Mouse (Mus musculus) testis, postnatal 10 days (tissue): Measurements from ENCODE around the gene Tac2.

Source experiments
- DNase-seq: peaks from one replicate; pipeline ENCODE4 v3.0.0; 2021; ENCODE audit warnings: low spot score

Gene Tac2

GRCm38 (mm10) chr10:127755770-127756468 is 31.6 kb downstream of the Tac2 start:
- peak; percentile 45 for DNase-seq

GRCm38 (mm10) chr10:127759181-127760110 is 35.2 kb downstream of the Tac2 start, which contains the start of the genes Rdh1 and Rdh16f1:
Rdh1 (plus strand) TSS chr10:127759721.
Rdh16f1 (plus strand) TSS chr10:127759787.
- DNase-seq = peak; percentile 29

GRCm38 (mm10) chr10:127762926-127763325 is 38.6 kb downstream of the Tac2 start:
- peak; percentile 22 for DNase-seq

GRCm38 (mm10) chr10:127763914-127764680 is 39.8 kb downstream of the Tac2 start:
- DNase-seq = peak; percentile 33

- peak; percentile 37 for DNase-seq
Measured at GRCm38 (mm10) chr10:127766564-127766963, 42.3 kb downstream of the Tac2 start.

DNA sequence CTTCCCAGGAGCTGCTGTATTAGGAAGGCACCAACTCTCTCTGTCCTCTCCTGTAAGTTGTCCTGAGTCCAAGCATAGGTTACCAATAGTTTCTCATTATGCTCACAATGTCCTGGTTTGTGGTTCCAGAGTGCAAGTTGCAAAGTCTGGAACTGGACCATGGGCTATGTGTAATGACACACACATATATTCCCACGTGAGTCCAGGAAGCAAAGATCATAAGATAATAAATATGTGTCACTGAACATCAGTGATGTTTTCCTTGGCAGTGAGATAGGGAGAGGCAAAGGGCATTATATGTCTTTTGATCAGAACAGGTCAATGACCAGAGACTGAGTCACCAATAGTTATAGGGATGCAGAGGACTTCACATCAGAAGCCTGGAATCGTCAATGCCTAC is 51.7 kb downstream of the Tac2 start, which contains the start of gene Rdh9:
Rdh9 (plus strand) TSS at position 376 of the 400 bp plus-strand sequence.
- DNase-seq = no peak
